ENCODE assay signal across 11 mouse cellular contexts in genomic region chr17:90606718-90607426, GRCm38 (mm10).
A peak's percentile ranks its signal among the peaks of the same experiment; 100 is the strongest.
DNase-seq lines count a peak whose midpoint lies in the region; ATAC-seq and TF ChIP-seq lines count a peak whose summit lies in the region.
"Had no signal": no experiment of that assay in that cellular context is flagged by ENCODE, and none has a peak within 500 bp of the region (broad histone marks: within the 10 kb centered on the region; RNA-seq: fewer than 3 reads in every experiment).

No protein-coding gene starts in this region.

- no peaks in the 10 kb centered on the region for H3K9me3 ChIP-seq in liver, embryonic 11.5 days (ENCODE audit: control insufficient read depth, low read length)
- H3K9me3 ChIP-seq: embryonic facial prominence, embryonic 13.5 days; G1E had no signal

- H3K9ac ChIP-seq in liver, adult 2 months (ENCODE audit: low read depth, low read length): no peak overlapping the region
- H3K9ac ChIP-seq in liver, embryonic 11.5 days (ENCODE audit: low read depth, low read length): no peak overlapping the region
- H3K9ac ChIP-seq: embryonic facial prominence, embryonic 13.5 days had no signal

- ATAC-seq in liver, embryonic 11.5 days (replicated peaks; ENCODE audit: low FRiP score): no peak
- no peak for ATAC-seq in CD4-positive, CD25-positive, alpha-beta regulatory T cell, adult 4 months

- H3K27me3 ChIP-seq in liver, adult 2 months (ENCODE audit: control insufficient read depth, insufficient read depth, low read length): no peaks in the 10 kb centered on the region
- no peaks in the 10 kb centered on the region for H3K27me3 ChIP-seq in liver, embryonic 11.5 days (replicated peaks; ENCODE audit: control insufficient read depth, insufficient read depth, low read length)
- H3K27me3 ChIP-seq: embryonic facial prominence, embryonic 13.5 days had no signal

- no peaks in the 10 kb centered on the region for H3K36me3 ChIP-seq in liver, adult 2 months (ENCODE audit: control insufficient read depth, insufficient read depth, low read length)
- no peaks in the 10 kb centered on the region for H3K36me3 ChIP-seq in liver, embryonic 11.5 days (ENCODE audit: control insufficient read depth, insufficient read depth, low read length)
- H3K36me3 ChIP-seq: embryonic facial prominence, embryonic 13.5 days; G1E had no signal

- peaks cover 2% of the 10 kb centered on the region; the same call in 1 of the 2 replicates for H3K4me1 ChIP-seq in liver, adult 2 months (ENCODE audit: control insufficient read depth, insufficient read depth, low read length)
- H3K4me1 ChIP-seq in liver, embryonic 11.5 days (replicated peaks; ENCODE audit: control insufficient read depth, insufficient read depth, low read length): no peaks in the 10 kb centered on the region
- H3K4me1 ChIP-seq: embryonic facial prominence, embryonic 13.5 days had no signal

- DNase-seq in liver, adult 2 months (ENCODE audit: extremely low read depth, low read depth, low spot score): peak; percentile 58
- DNase-seq in liver, embryonic 11.5 days (ENCODE audit: low spot score): no peak
- DNase-seq in cerebellum, adult 18-20 months: peak; percentile 92 to 93
- DNase-seq in heart, postnatal 10 days: peak; percentile 52 to 62
- peak; percentile 68 to 71 for DNase-seq in right cerebral cortex, postnatal 10 days (ENCODE audit: low spot score in 2 of 2)
- no peak for DNase-seq in urinary bladder, adult 18-20 months (ENCODE audit: low spot score in 2 of 2)
- no peak for DNase-seq in ovary, postnatal 36 days (ENCODE audit: low spot score)
- DNase-seq: thymus, postnatal 4 days had no signal

- intact Hi-C loops in heart, postnatal 10 days (cut with DNase I): no loop called here

- H3K4me3 ChIP-seq in liver, adult 2 months (ENCODE audit: insufficient read depth, low read depth, low read length): no peak overlapping the region
- no peak overlapping the region for H3K4me3 ChIP-seq in liver, embryonic 11.5 days (ENCODE audit: low read depth, low read length)
- H3K4me3 ChIP-seq: embryonic facial prominence, embryonic 13.5 days had no signal

- H3K27ac ChIP-seq in liver, adult 2 months (replicated peaks; ENCODE audit: insufficient read depth, low read depth, low read length): no peak overlapping the region
- H3K27ac ChIP-seq in liver, embryonic 11.5 days (ENCODE audit: low read depth, low read length): no peak overlapping the region
- H3K27ac ChIP-seq: embryonic facial prominence, embryonic 13.5 days had no signal

- TF ChIP-seq POLR2A in liver, adult 2 months (IDR thresholded peaks at IDR 0.05; ENCODE audit: extremely low read depth, insufficient read depth, low read length): no peak

- H3K79me2 ChIP-seq in liver, adult 2 months (ENCODE audit: control insufficient read depth, insufficient read depth, low read length): no peaks in the 10 kb centered on the region

- 77% methylated on average over 4 of the region's 4 CpGs for WGBS in liver, adult 2 months
- 85% methylated on average over 4 of the region's 4 CpGs for WGBS in liver, embryonic 11.5 days

- H3K4me2 ChIP-seq in liver, embryonic 11.5 days: no peak overlapping the region
- H3K4me2 ChIP-seq: embryonic facial prominence, embryonic 13.5 days had no signal

- no peak for TF ChIP-seq CTCF in liver, adult 2 months (IDR thresholded peaks at IDR 0.05; ENCODE audit: low read depth, low read length)

Comparison
In these comparisons a context has a peak if more than half of its experiments do, and no peak if none do; other contexts are left out.
1. DNase-seq: peak in liver, adult 2 months (single experiment), cerebellum, adult 18-20 months (2 of 2), heart, postnatal 10 days (2 of 2) and right cerebral cortex, postnatal 10 days (2 of 2); none in liver, embryonic 11.5 days (single experiment), urinary bladder, adult 18-20 months (0 of 2) and ovary, postnatal 36 days (single experiment).